Mouse (Mus musculus) lung, postnatal 0 days (tissue): ENCODE data around the gene Gm49337. TPM values are rescaled to one million over a fixed set of nuclear protein-coding genes. Genes with fewer than 3 reads are reported as not detected.

Source experiments
- ATAC-seq: fragments of 200-750 bp; cut with Nextera tagmentation; 2 replicates; pipeline ENCODE4 v1.8.0; 2017; ENCODE audit warnings: moderate library complexity
- DNase-seq: peaks from one replicate; pipeline ENCODE4 v3.0.0-alpha.2; 2016; ENCODE audit warnings: low spot score
- H3K27ac ChIP-seq: fragments of 300-500 bp; sonication (generic); 2 replicates; pipeline ENCODE4 v1.5.1; 2014; ENCODE audit warnings: antibody characterized with exemption, mild to moderate bottlenecking, low read length, mixed read lengths
- H3K27me3 ChIP-seq: fragments of 300-500 bp; sonication (generic); replicated peaks from 2 replicates; pipeline ENCODE4 v1.6.1; 2014; ENCODE audit warnings: low read length, mixed read lengths; ENCODE audit not compliant: insufficient read depth
- H3K36me3 ChIP-seq: fragments of 300-500 bp; sonication (generic); 2 replicates; pipeline ENCODE4 v1.6.1; 2014; ENCODE audit warnings: low read length, mixed read lengths; ENCODE audit not compliant: insufficient read depth
- H3K4me1 ChIP-seq: fragments of 300-500 bp; sonication (generic); 2 replicates; pipeline ENCODE4 v1.6.1; 2014; ENCODE audit warnings: antibody characterized with exemption, low read depth, low read length, mixed read lengths; ENCODE audit not compliant: insufficient read depth
- H3K4me2 ChIP-seq: fragments of 300-500 bp; sonication (generic); replicated peaks from 2 replicates; pipeline ENCODE4 v1.6.1; 2014; ENCODE audit warnings: low read depth, mild to moderate bottlenecking, low read length, moderate library complexity, mixed read lengths
- H3K4me3 ChIP-seq: fragments of 300-500 bp; sonication (generic); 2 replicates; pipeline ENCODE4 v1.5.1; 2014; ENCODE audit warnings: low read depth, low read length
- H3K9ac ChIP-seq: fragments of 300-500 bp; sonication (generic); replicated peaks from 2 replicates; pipeline ENCODE4 v1.6.1; 2014; ENCODE audit warnings: low read depth, mild to moderate bottlenecking
- H3K9me3 ChIP-seq: fragments of 300-500 bp; sonication (generic); 2 replicates; pipeline ENCODE4 v1.6.1; 2016; ENCODE audit warnings: low read length, mixed read lengths
- CTCF ChIP-seq: IDR thresholded peaks from 2 replicates; pipeline ENCODE4 v1.5.1; 2016; ENCODE audit warnings: antibody characterized with exemption, mild to moderate bottlenecking
- EP300 ChIP-seq: IDR thresholded peaks from 2 replicates; pipeline ENCODE4 v1.6.1; 2016; ENCODE audit warnings: antibody characterized with exemption, mild to moderate bottlenecking, control low read depth
- whole genome bisulfite sequencing: fragments of 180-500 bp; shearing (Covaris S2); extraction: QIAGEN DNeasy Blood & Tissue Kit; methylation state at CpG from one replicate; pipeline ENCODE4 v1.1.7; 2014; 5-methylcytosine and 5-hydroxymethylcytosine counted together
- polyA plus RNA-seq: library from polyadenylated mRNA; unstranded; fragments of >200 nt; fragmentation: Nextera tagmentation; extraction: Ambion mirVana; gene quantifications from 2 replicates; pipeline ENCODE4 v1.2.1, GENCODE M21; 2015

Gene Gm49337
- polyA plus RNA-seq: not detected in 2 replicates

DNA sequence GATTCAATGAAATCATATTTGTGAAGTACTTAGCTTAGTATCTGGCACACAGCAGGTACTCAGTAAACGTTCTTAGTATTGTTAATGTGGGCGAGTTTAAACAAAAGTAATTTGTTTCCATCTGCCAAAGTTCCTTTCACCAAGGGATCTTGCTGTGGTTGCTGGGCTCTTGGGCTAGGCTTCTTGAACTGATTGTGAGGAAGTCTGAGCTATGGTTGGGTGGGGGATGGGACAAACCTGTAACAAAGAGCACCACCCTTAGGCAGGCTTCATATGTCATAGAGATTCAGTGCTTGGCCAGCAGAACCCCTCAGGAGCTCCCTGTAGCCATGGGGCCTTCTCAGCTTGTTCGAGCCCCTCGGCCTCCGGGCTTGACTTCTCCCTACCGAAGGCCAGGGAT, at the start of gene Gm49337, which contains the start of gene 1700042G07Rik:
Gm49337 (plus strand) TSS at position 313 of the 400 bp plus-strand sequence.
1700042G07Rik (plus strand) TSS at position 301 of the 400 bp plus-strand sequence.
- DNase-seq: no peak
- no peaks in the 10 kb centered on the region for H3K27me3 ChIP-seq
- peak within 1 kb of the TSS; percentile 95 for H3K27ac ChIP-seq
- no peaks in the 10 kb centered on the region for H3K9me3 ChIP-seq
- no peak for ATAC-seq
- H3K4me2 ChIP-seq: no peak within 1 kb of the TSS
- H3K4me3 ChIP-seq: no peak within 1 kb of the TSS
- H3K9ac ChIP-seq: no peak within 1 kb of the TSS
- 82% methylated on average over 6 of the region's 6 CpGs for WGBS
- no peaks in the 10 kb centered on the region for H3K36me3 ChIP-seq
- TF ChIP-seq EP300 (no peak), CTCF (no peak)
- peaks cover 10% of the 10 kb centered on the region for H3K4me1 ChIP-seq

DNA sequence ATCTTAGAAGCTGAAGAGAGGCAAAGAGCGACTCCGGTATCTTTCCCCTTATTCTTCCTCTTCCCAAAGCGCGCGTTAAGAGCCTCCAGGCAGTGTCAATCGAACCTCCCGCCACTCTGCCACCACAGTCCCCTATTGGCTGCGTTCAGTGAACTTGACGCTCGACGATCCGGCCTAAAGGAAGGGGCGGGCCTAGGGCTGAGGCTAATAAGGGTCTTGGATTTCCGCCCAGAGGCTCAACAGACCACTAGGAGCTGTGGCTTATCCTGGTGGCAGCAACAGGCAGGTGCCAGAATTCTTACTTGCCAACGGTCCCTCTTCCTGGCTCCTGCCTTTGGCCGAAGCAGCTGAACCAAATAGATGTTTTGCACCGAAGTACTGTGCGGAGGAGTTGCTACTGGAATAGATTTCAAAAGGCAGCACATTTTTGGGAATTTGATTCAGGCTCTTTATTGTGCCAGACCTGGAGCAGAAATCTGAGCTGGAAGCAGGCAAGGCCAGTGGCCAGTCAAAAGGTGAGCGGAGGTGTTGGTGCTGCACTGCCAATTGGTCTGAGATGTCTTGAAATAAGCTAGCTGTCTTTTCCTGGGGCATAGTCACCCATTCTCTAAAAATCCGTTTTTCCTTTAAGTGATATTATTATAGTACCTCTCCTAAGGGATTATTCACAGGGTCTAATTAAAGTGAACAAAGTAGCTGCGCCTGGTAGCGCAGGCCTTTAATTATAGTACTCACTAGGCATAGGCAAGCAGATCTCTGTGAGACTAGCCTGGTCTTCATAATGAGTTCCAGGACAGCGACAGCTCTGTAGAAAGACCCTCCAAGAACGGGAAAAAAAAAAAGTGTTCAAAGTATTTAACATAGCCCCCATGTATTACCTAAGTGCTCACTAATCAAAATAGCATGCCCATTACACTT, 49.3 kb upstream of the Gm49337 start, which contains the start of the genes Rad54l and Pomgnt1:
Rad54l (minus strand) TSS at position 89 of the 918 bp plus-strand sequence.
Pomgnt1 (plus strand) TSS at position 239 of the 918 bp plus-strand sequence.
- 4% methylated on average over 24 of the region's 24 CpGs for WGBS
- peak within 1 kb of the TSS; percentile 39 for H3K4me3 ChIP-seq
- TF ChIP-seq CTCF (peak; percentile 56), EP300 (no peak)
- DNase-seq: peak; percentile 96
- H3K9me3 ChIP-seq: no peaks in the 10 kb centered on the region
- peaks cover 3% of the 10 kb centered on the region; the same call in 1 of the 2 replicates for H3K4me1 ChIP-seq
- peak within 1 kb of the TSS; percentile 56 for H3K4me2 ChIP-seq
- ATAC-seq: peak; percentile 99
- H3K27ac ChIP-seq: 0 out of 2 replicates have a peak within 1 kb of the TSS, but pooled peaks have one; percentile 39
- no peaks in the 10 kb centered on the region for H3K27me3 ChIP-seq
- no peaks in the 10 kb centered on the region for H3K36me3 ChIP-seq
- H3K9ac ChIP-seq: 0 out of 2 replicates have a peak within 1 kb of the TSS, but pooled peaks have one; percentile 16

DNA sequence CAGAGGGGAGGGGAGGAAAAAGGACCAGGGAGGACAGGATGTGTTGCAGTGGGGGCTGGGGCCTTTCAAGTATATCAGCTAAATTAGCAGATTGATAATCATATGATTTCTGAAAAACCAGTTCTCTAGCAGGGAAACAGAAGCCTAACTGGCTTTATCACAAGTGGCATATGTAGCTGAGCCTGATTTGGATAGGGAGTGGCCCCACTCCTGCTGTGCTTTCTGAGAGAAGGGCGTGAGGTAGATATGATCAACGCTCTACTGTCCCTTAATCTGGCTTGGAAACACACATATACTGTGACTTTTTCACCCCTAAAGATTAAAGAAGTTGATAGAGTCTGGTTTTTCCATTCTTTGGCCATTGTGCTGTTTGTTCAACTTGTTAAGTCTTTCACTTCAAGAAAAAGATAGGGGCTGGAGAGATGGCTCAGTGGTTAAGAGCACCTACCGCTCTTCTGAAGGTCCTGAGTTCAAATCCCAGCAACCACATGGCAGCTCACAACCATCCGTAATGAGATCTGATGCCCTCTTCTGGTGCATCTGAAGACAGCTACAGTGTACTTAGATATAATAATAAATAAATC, 47.3 kb upstream of the Gm49337 start:
- H3K4me1 ChIP-seq: peaks cover 3% of the 10 kb centered on the region; the same call in 1 of the 2 replicates
- WGBS: 75% methylated on average over 4 of the region's 4 CpGs
- H3K9me3 ChIP-seq: no peaks in the 10 kb centered on the region
- H3K27ac ChIP-seq: no peak overlapping the region
- no peak overlapping the region for H3K4me2 ChIP-seq
- no peak for TF ChIP-seq CTCF
- no peak for TF ChIP-seq EP300
- no peak overlapping the region for H3K9ac ChIP-seq
- DNase-seq (no peak), ATAC-seq (no peak)
- H3K36me3 ChIP-seq: no peaks in the 10 kb centered on the region
- no peak overlapping the region for H3K4me3 ChIP-seq
- no peaks in the 10 kb centered on the region for H3K27me3 ChIP-seq

DNA sequence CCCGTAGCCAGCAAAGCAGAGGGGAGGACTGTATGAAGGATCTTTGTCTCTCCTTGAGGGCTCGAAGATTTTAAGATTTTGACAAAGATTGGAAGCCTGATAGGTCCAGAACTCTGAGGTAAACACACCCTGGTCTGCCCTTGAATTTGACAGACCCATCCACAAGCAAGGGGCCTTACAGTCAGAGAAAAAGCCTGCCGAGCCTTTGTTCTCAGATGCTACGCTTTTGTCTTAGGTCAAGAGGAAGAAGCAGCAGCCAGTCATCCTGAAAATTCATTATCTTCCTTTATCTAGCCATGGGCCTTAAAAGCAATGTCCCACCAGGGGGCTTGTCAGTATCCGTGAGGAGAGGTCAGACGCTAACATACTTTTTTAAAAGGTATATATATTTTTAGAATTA, 45.2 kb upstream of the Gm49337 start:
- WGBS: 74% methylated on average over 6 of the region's 6 CpGs
- Histone ChIP-seq H3K27me3 (no peaks in the 10 kb centered on the region), H3K9ac (no peak overlapping the region), H3K36me3 (no peaks in the 10 kb centered on the region), H3K4me2 (no peak overlapping the region), H3K27ac (no peak overlapping the region), H3K9me3 (no peaks in the 10 kb centered on the region), H3K4me3 (no peak overlapping the region), H3K4me1 (peaks cover 3% of the 10 kb centered on the region; the same call in 1 of the 2 replicates)
- ATAC-seq (no peak), DNase-seq (no peak)
- TF ChIP-seq EP300 (no peak), CTCF (no peak)

DNA sequence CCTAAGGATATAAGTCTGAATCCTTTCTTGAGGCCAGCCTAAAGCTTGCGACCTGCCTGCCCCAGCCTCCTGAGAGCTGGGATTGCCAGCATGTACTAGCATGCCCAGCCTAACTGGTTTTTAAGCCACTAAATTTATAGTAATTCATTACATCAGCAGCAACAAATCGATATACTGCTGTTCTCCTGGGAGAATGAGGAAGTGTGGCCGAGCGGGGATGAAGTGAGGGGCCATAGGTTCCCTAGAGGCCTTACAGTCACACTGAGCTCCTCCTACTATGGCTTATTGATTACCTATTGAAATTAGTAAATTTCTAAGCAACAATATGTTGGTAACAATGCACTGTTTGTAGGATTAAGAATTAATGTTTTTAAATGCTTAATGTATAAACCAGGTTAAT, 40.1 kb upstream of the Gm49337 start:
- DNase-seq: no peak
- Histone ChIP-seq H3K9me3 (no peaks in the 10 kb centered on the region), H3K4me2 (no peak overlapping the region), H3K4me1 (no peaks in the 10 kb centered on the region), H3K4me3 (no peak overlapping the region), H3K9ac (no peak overlapping the region), H3K27ac (no peak overlapping the region), H3K36me3 (no peaks in the 10 kb centered on the region), H3K27me3 (no peaks in the 10 kb centered on the region)
- WGBS: 77% methylated on average over 4 of the region's 4 CpGs
- no peak for ATAC-seq
- TF ChIP-seq CTCF (no peak), EP300 (no peak)

DNA sequence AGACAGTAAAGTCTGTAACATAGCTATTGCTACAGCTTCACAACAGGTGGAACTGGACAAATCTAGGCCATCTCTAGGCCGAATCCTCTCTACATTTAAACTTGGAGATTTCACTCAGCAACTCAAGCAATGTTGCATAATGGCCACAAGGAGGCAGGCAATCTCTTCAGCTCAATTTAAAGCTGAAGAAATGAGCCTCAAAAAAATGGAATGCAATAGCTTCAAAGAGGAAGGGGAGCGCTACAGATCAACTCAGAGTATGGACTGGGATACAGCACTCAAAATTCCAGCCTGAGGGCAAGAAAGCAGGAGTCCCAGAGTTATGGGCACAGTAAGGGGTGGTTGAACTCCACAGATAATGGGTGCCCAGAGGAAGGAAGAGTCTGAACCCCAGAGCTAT, 38.2 kb upstream of the Gm49337 start:
- peak; percentile 88 for DNase-seq

More for the DNA sequence above, 38.2 kb upstream of the Gm49337 start:
- Histone ChIP-seq H3K4me1 (no peaks in the 10 kb centered on the region), H3K9me3 (no peaks in the 10 kb centered on the region), H3K27ac (no peak overlapping the region), H3K36me3 (no peaks in the 10 kb centered on the region), H3K9ac (no peak overlapping the region), H3K27me3 (no peaks in the 10 kb centered on the region), H3K4me3 (no peak overlapping the region), H3K4me2 (no peak overlapping the region)
- 19% methylated on average over 2 of the region's 2 CpGs for WGBS
- no peak; the same call in 1 of the 2 replicates for ATAC-seq
- TF ChIP-seq EP300 (no peak), CTCF (peak; percentile 95)
